Mouse (Mus musculus) intestine, embryonic 16.5 days (tissue): ENCODE data around the gene Rbl1. TPM values are rescaled to one million over a fixed set of nuclear protein-coding genes. Genes with fewer than 3 reads are reported as not detected.
A peak's percentile ranks its signal among the peaks of the same experiment; 100 is the strongest.
"Not testable (repeated sequence)": the region's sequence is repeated elsewhere in the genome, so short reads cannot be mapped to it uniquely, and the experiment has no call there.

Source experiments
- ATAC-seq: fragments of 200-750 bp; cut with Nextera tagmentation; 2 replicates; pipeline ENCODE4 v1.8.0; 2017; ENCODE audit warnings: moderate TSS enrichment, moderate library complexity
- H3K27ac ChIP-seq: fragments of 300-500 bp; sonication (generic); 2 replicates; pipeline ENCODE4 v1.5.1; 2014; ENCODE audit warnings: mild to moderate bottlenecking, low read length
- H3K27me3 ChIP-seq: fragments of 300-500 bp; sonication (generic); replicated peaks from 2 replicates; pipeline ENCODE4 v1.6.1; 2014; ENCODE audit warnings: low read length, control low read depth, mixed read lengths; ENCODE audit not compliant: control insufficient read depth, insufficient read depth
- H3K36me3 ChIP-seq: fragments of 300-500 bp; sonication (generic); 2 replicates; pipeline ENCODE4 v1.6.1; 2014; ENCODE audit warnings: low read length, control low read depth; ENCODE audit not compliant: control insufficient read depth, insufficient read depth
- H3K4me1 ChIP-seq: fragments of 300-500 bp; sonication (generic); 2 replicates; pipeline ENCODE4 v1.6.1; 2014; ENCODE audit warnings: low read length, control low read depth, mixed read lengths; ENCODE audit not compliant: control insufficient read depth, insufficient read depth
- H3K4me2 ChIP-seq: fragments of 300-500 bp; sonication (generic); 2 replicates; pipeline ENCODE4 v1.6.1; 2014; ENCODE audit warnings: low read depth, low read length, control low read depth
- H3K4me3 ChIP-seq: fragments of 300-500 bp; sonication (generic); 2 replicates; pipeline ENCODE4 v1.5.1; 2014; ENCODE audit warnings: mild to moderate bottlenecking, low read length
- H3K9ac ChIP-seq: fragments of 300-500 bp; sonication (generic); 2 replicates; pipeline ENCODE4 v1.6.1; 2014; ENCODE audit warnings: low read depth, low read length
- H3K9me3 ChIP-seq: fragments of 300-500 bp; sonication (generic); 2 replicates; pipeline ENCODE4 v1.6.1; 2016; ENCODE audit warnings: low read length, control low read depth; ENCODE audit not compliant: control insufficient read depth
- WGBS: fragments of 180-500 bp; shearing (Covaris S2); extraction: QIAGEN DNeasy Blood & Tissue Kit; methylation state at CpG from one replicate; pipeline ENCODE4 v1.1.7; 2014; 5-methylcytosine and 5-hydroxymethylcytosine counted together
- polyA plus RNA-seq: library from polyadenylated mRNA; unstranded; fragments of >200 nt; fragmentation: Nextera tagmentation; extraction: Ambion mirVana; gene quantifications from 2 replicates; pipeline ENCODE4 v1.2.1, GENCODE M21; 2015

The Rbl1 gene
- polyA plus RNA-seq = 12.8 and 15.4 TPM in 2 replicates

DNA sequence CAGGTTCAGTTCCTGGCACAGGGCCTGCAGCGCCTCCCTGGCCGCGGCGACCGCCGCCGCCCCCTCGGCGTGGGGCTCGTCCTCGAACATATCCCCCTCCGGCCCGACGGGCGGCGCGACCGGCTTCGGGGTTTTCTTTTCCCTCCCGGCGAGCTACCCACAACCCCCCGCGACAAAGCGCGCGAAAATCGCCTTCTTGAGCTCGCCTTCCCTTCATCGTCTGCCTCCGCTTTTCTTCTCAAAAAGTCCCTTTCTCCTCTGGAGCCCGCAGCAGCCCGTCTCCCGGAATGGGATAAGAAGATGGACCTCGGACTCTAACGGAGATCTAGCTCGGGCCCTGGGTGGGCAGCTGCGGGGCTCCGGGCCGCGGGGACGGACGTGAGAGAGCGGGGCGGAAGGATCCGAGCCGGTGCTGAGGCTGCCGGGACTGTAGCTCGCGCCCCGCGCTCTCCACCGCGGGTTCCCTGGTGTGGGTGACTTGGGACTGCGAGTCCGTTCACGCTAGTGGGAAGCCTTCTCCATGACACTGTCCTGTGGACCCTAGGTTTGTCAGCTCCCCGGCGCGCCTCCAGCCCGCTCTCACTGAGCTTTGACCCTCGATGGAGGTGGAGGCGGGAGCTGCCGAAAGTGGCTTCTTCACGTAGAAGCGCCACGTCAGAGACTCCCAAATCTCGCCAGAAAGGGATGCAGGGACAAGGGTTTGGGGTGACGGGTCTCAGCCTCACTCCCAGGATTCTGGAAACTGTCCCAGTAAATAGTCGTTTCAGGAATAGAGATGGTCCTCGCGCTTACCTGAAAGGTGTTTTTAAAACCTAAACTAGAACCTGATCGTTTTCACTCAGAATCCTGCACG is at the start of gene Rbl1:
Gene Rbl1, minus strand, starts transcription at position 169 of the 853 bp plus-strand sequence.
- peaks cover 5% of the 10 kb centered on the region for H3K4me1 ChIP-seq
- H3K36me3 ChIP-seq = no peaks in the 10 kb centered on the region
- peak; percentile 88 for ATAC-seq
- peak within 1 kb of the TSS; percentile 56 for H3K4me2 ChIP-seq
- peak within 1 kb of the TSS; percentile 96 for H3K27ac ChIP-seq
- WGBS = under 1% methylated on average over 73 of the region's 73 CpGs
- no peaks in the 10 kb centered on the region for H3K9me3 ChIP-seq
- H3K27me3 ChIP-seq = no peaks in the 10 kb centered on the region
- H3K9ac ChIP-seq = peak within 1 kb of the TSS; percentile 96
- peak within 1 kb of the TSS; percentile 87 for H3K4me3 ChIP-seq

DNA sequence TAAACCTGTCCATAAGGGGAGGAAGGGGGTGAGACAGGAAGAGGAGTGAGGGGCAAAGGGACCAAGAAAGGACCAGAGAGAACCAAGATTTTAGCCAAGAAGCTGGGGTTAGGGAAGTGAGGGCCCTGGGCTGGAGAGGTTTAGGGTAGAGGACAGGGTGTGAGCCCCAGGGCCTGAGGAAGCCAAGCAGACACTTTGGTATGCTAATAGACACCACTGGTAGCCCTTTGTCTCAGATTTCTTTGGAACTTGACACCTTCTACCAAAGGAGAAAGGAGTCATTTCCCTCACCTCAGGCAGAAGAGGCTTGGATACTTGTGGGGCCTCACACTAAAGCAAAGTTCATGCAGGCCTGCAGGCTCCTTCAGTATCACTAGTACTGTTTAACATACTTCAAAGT is 43.8 kb upstream of the Rbl1 start:
- ATAC-seq = no peak
- no peaks in the 10 kb centered on the region for H3K27me3 ChIP-seq

DNA sequence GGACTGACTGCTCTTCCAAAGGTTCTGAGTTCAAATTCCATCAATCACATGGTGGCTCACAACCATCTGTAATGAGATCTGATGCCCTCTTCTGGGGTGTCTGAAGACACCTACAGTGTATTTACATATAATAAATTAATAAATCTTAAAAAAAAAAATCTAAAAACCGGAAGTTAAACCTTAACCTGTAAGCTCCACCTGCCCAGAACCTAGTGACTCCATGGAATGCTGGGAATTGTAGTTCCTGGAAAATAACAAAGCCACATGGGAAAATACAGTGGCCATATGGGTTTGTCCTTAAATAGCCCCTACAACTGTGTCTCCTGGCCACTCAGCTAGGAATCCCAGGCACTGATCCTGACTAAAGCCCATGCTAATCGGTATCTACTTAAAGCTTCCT is 41.3 kb upstream of the Rbl1 start:
- WGBS = 71% methylated on average over 2 of the region's 2 CpGs
- Histone ChIP-seq H3K27me3 (no peaks in the 10 kb centered on the region), H3K9ac (no peak overlapping the region), H3K4me2 (no peak overlapping the region), H3K36me3 (no peaks in the 10 kb centered on the region), H3K4me1 (peaks cover 5% of the 10 kb centered on the region; the same call in 1 of the 2 replicates), H3K9me3 (no peaks in the 10 kb centered on the region), H3K4me3 (no peak overlapping the region), H3K27ac (peak overlapping the region; percentile 53)
- ATAC-seq = peak; percentile 42

More for the DNA sequence above, 43.8 kb upstream of the Rbl1 start:
- H3K4me1 ChIP-seq = peaks cover 5% of the 10 kb centered on the region; the same call in 1 of the 2 replicates
- no peaks in the 10 kb centered on the region for H3K36me3 ChIP-seq
- no peak overlapping the region for H3K9ac ChIP-seq
- no peak overlapping the region for H3K4me2 ChIP-seq
- peak overlapping the region; percentile 19; the same call in 1 of the 2 replicates for H3K27ac ChIP-seq
- no peaks in the 10 kb centered on the region for H3K9me3 ChIP-seq
- no peak overlapping the region for H3K4me3 ChIP-seq

- no peaks in the 10 kb centered on the region for H3K9me3 ChIP-seq
- peak overlapping the region; percentile 53 for H3K27ac ChIP-seq
- no peaks in the 10 kb centered on the region for H3K36me3 ChIP-seq
- H3K4me1 ChIP-seq = peaks cover 5% of the 10 kb centered on the region; the same call in 1 of the 2 replicates
- H3K4me3 ChIP-seq = no peak overlapping the region
- peak; percentile 88 for ATAC-seq
- H3K27me3 ChIP-seq = no peaks in the 10 kb centered on the region
- H3K9ac ChIP-seq = no peak overlapping the region
- no peak overlapping the region for H3K4me2 ChIP-seq
- 11% methylated on average over 5 of the region's 5 CpGs for WGBS
These were observed 40.7 kb upstream of the Rbl1 start for GRCm38 (mm10) chr2:157245001-157245400.

- Histone ChIP-seq H3K27me3 (no peaks in the 10 kb centered on the region), H3K36me3 (no peaks in the 10 kb centered on the region), H3K27ac (no peak overlapping the region), H3K9me3 (no peaks in the 10 kb centered on the region), H3K4me3 (no peak overlapping the region), H3K4me2 (no peak overlapping the region), H3K9ac (no peak overlapping the region), H3K4me1 (no peaks in the 10 kb centered on the region)
- ATAC-seq = no peak
- WGBS = 90% methylated on average over 8 of the region's 8 CpGs
These were observed 31.6 kb upstream of the Rbl1 start for GRCm38 (mm10) chr2:157235946-157236345.

DNA sequence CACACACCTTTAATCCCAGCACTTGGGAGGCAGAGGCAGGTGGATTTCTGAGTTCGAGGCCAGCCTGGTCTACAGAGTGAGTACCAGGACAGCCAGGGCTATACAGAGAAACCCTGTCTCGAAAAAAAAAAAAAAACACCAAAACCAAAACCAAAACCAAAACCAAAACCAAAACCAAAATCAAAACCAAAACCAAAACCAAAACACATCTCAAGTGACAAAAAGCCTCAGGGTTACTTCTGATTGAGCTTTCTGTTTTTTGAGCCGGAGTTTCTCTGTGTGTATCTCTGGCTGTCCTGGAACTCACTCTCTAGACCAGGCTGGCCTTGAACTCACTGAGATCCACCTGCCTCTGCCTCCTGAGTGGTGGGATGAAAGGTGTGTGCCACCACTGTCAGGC is 17.6 kb upstream of the Rbl1 start:
- not testable (repeated sequence) for H3K9ac ChIP-seq, ATAC-seq, H3K27ac ChIP-seq, H3K4me1 ChIP-seq, H3K4me3 ChIP-seq, H3K27me3 ChIP-seq, H3K36me3 ChIP-seq, H3K4me2 ChIP-seq, H3K9me3 ChIP-seq
- WGBS = 90% methylated on average over 3 of the region's 3 CpGs

GRCm38 (mm10) chr2:157220108-157220507 is 15.8 kb upstream of the Rbl1 start:
- H3K4me3 ChIP-seq = no peak overlapping the region

DNA sequence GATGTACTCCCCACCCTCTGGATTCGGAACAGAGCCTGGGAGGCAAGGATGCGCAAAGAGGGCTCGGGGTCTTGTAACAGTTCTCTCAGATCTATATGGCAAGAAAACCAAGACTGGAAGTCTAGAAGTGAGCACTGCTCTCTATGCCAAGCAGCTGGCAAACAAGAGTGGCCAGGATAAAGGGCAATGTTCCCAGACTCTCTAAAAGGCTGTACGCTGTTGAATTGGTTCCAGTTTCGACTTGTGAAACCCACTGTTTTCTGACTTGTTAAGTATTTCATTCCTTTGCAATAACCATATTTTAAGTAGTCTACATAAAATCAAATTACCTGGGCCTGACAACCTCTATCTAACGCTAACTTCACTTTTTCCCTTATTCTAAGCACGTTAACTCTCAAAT is 7.4 kb upstream of the Rbl1 start:
- Histone ChIP-seq H3K9me3 (no peaks in the 10 kb centered on the region), H3K4me2 (no peak overlapping the region), H3K4me3 (no peak overlapping the region), H3K27ac (no peak overlapping the region), H3K36me3 (no peaks in the 10 kb centered on the region), H3K4me1 (no peaks in the 10 kb centered on the region), H3K27me3 (no peaks in the 10 kb centered on the region), H3K9ac (no peak overlapping the region)
- 97% methylated on average over 7 of the region's 7 CpGs for WGBS
- ATAC-seq = no peak

More at GRCm38 (mm10) chr2:157220108-157220507, 15.8 kb upstream of the Rbl1 start:
- H3K9me3 ChIP-seq = no peaks in the 10 kb centered on the region
- no peaks in the 10 kb centered on the region for H3K36me3 ChIP-seq
- no peak overlapping the region for H3K4me2 ChIP-seq
- H3K4me1 ChIP-seq = no peaks in the 10 kb centered on the region
- ATAC-seq = no peak
- H3K27me3 ChIP-seq = no peaks in the 10 kb centered on the region
- no peak overlapping the region for H3K27ac ChIP-seq
- 74% methylated on average over 6 of the region's 6 CpGs for WGBS
- no peak overlapping the region for H3K9ac ChIP-seq

DNA sequence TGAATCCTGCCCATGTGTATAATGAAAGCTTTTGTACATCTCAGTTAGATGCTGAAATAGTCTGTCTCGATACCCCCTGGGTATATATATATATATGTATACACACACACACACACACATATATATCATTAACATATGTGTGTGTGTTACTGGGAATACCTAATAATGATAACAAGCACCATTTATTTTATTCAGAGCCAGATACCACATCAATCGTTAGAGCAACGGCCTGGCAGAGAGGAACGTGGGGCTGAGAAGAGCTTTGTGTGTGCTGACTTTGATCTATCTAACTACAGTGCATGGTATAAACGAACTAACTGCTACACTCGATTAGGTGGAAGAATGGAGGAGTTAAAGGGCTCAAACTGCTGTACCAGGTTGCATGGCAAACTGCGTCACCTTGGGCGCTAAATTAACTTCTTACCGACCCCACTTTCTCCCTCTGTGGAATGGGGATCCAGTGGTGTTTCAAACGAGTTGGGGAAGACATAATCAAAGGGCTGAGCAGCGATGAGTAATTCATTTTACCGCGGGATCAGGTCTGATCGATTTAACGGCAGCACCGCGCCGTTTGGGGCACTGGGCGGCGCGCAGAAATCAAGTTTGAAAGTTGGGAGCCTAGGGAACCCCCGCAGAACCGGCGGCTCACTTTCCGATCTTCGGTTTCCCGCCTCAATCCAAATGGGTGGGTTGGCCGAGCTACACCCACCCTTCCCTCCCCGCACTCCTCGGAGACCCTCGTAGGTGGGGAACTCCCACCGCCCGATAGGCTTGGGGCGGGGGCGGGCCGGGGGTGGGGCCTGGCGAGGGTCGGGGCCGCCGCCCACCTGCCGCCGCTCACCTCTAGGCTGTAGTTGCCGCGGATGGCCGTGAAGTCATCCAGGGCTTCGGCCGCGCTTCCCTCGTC is 622 bp downstream of the Rbl1 start:
- H3K27ac ChIP-seq = peak overlapping the region; percentile 96
- H3K4me1 ChIP-seq = peaks cover 5% of the 10 kb centered on the region
- peak overlapping the region; percentile 56 for H3K4me2 ChIP-seq
- ATAC-seq = peak; percentile 78
- no peaks in the 10 kb centered on the region for H3K9me3 ChIP-seq
- H3K36me3 ChIP-seq = peaks cover 6% of the 10 kb centered on the region; the same call in 1 of the 2 replicates
- peak overlapping the region; percentile 96 for H3K9ac ChIP-seq
- H3K4me3 ChIP-seq = peak overlapping the region; percentile 87
- no peaks in the 10 kb centered on the region for H3K27me3 ChIP-seq
- WGBS = 1% methylated on average over 47 of the region's 49 CpGs
